Mouse (Mus musculus) heart, embryonic 14.5 days (tissue): Measurements from ENCODE around the gene Asb17. TPM values are rescaled to one million over a fixed set of nuclear protein-coding genes. Genes with fewer than 3 reads are reported as not detected.

Source experiments
- ATAC-seq: fragments of 200-750 bp; cut with Nextera tagmentation; 2 replicates; pipeline ENCODE4 v1.8.0; 2017; ENCODE audit warnings: low read depth, moderate TSS enrichment; ENCODE audit not compliant: insufficient number of reproducible peaks, insufficient read depth, low FRiP score
- H3K27ac ChIP-seq, 2 experiments: fragments of 200-500 bp in 1 of 2; fragments of 300-500 bp in 1 of 2; sonication (generic) in 1 of 2; replicated peaks in 1 of 2; 2 replicates each; pipeline ENCODE4 v1.5.1; 2012 to 2014; ENCODE audit warnings: low read depth in 2 of 2, low read length in 2 of 2, control low read depth in 1 of 2, mild to moderate bottlenecking in 1 of 2, mixed read lengths in 1 of 2; ENCODE audit not compliant: control insufficient read depth in 1 of 2, insufficient read depth in 1 of 2
- H3K27me3 ChIP-seq: fragments of 300-500 bp; sonication (generic); 2 replicates; pipeline ENCODE4 v1.6.1; 2014; ENCODE audit warnings: mild to moderate bottlenecking, low read length, control low read depth; ENCODE audit not compliant: control insufficient read depth, insufficient read depth
- H3K36me3 ChIP-seq: fragments of 300-500 bp; sonication (generic); 2 replicates; pipeline ENCODE4 v1.6.1; 2014; ENCODE audit warnings: mild to moderate bottlenecking, control low read depth, low read length, mixed read lengths; ENCODE audit not compliant: control insufficient read depth, insufficient read depth
- H3K4me1 ChIP-seq, 2 experiments: fragments of 200-500 bp in 1 of 2; fragments of 300-500 bp in 1 of 2; sonication (generic) in 1 of 2; 2 replicates each; pipeline ENCODE4 v1.6.1; 2012 to 2014; ENCODE audit warnings: low read length in 2 of 2, control low read depth in 1 of 2, mixed read lengths in 1 of 2; ENCODE audit not compliant: control insufficient read depth in 2 of 2, insufficient read depth in 2 of 2
- H3K4me2 ChIP-seq: fragments of 300-500 bp; sonication (generic); 2 replicates; pipeline ENCODE4 v1.6.1; 2014; ENCODE audit warnings: mild to moderate bottlenecking, low read length
- H3K4me3 ChIP-seq, 2 experiments: fragments of 200-500 bp in 1 of 2; fragments of 300-500 bp in 1 of 2; sonication (generic) in 1 of 2; 2 replicates each; pipeline ENCODE4 v1.5.1; 2012 to 2014; ENCODE audit warnings: low read length in 2 of 2, mild to moderate bottlenecking in 2 of 2, control low read depth in 1 of 2, low read depth in 1 of 2, moderate library complexity in 1 of 2; ENCODE audit not compliant: control insufficient read depth in 1 of 2, insufficient read depth in 1 of 2
- H3K9ac ChIP-seq: fragments of 300-500 bp; sonication (generic); 2 replicates; pipeline ENCODE4 v1.6.1; 2014; ENCODE audit warnings: mild to moderate bottlenecking, low read length
- H3K9me3 ChIP-seq: fragments of 300-500 bp; sonication (generic); 2 replicates; pipeline ENCODE4 v1.6.1; 2016; ENCODE audit warnings: low read length, control low read depth; ENCODE audit not compliant: control insufficient read depth
- WGBS: fragments of 180-500 bp; shearing (Covaris S2); extraction: QIAGEN DNeasy Blood & Tissue Kit; methylation state at CpG from one replicate; pipeline ENCODE4 v1.1.7; 2014; 5-methylcytosine and 5-hydroxymethylcytosine counted together
- polyA plus RNA-seq: library from polyadenylated mRNA; unstranded; fragments of >200 nt; fragmentation: Nextera tagmentation; extraction: Ambion mirVana; gene quantifications from 2 replicates; pipeline ENCODE4 v1.2.1, GENCODE M21; 2014

The Asb17 gene
- polyA plus RNA-seq = 0.30 and 0.41 TPM in 2 replicates

GRCm38 (mm10) chr3:153844030-153844429 is at the start of gene Asb17:
Asb17 (plus strand) TSS chr3:153844209.
- Histone ChIP-seq H3K9me3 (no peaks in the 10 kb centered on the region), H3K27ac (no peak within 1 kb of the TSS), H3K36me3 (no peaks in the 10 kb centered on the region), H3K9ac (no peak within 1 kb of the TSS), H3K4me2 (no peak within 1 kb of the TSS), H3K4me3 (no peak within 1 kb of the TSS), H3K4me1 (peaks cover 2 to 16% of the 10 kb centered on the region in 2 experiments), H3K27me3 (peaks cover 30% of the 10 kb centered on the region)
- no peak for ATAC-seq
- 73% methylated on average over 10 of the region's 10 CpGs for WGBS

- no peak overlapping the region for H3K27ac ChIP-seq
- no peak overlapping the region for H3K9ac ChIP-seq
- H3K36me3 ChIP-seq = no peaks in the 10 kb centered on the region
- no peak for ATAC-seq
- H3K4me3 ChIP-seq = no peak overlapping the region
- H3K4me1 ChIP-seq = no peaks in the 10 kb centered on the region
- H3K9me3 ChIP-seq = no peaks in the 10 kb centered on the region
- no peak overlapping the region for H3K4me2 ChIP-seq
- H3K27me3 ChIP-seq = no peaks in the 10 kb centered on the region
- WGBS = 47% methylated on average over 7 of the region's 7 CpGs
These were observed 46.4 kb upstream of the Asb17 start for GRCm38 (mm10) chr3:153797574-153797973.

- Histone ChIP-seq H3K9me3 (no peaks in the 10 kb centered on the region), H3K9ac (no peak overlapping the region), H3K4me3 (no peak overlapping the region), H3K27me3 (no peaks in the 10 kb centered on the region), H3K27ac (no peak overlapping the region), H3K36me3 (no peaks in the 10 kb centered on the region), H3K4me2 (no peak overlapping the region), H3K4me1 (no peaks in the 10 kb centered on the region)
- no peak for ATAC-seq
- WGBS = 91% methylated on average over 11 of the region's 11 CpGs
These were observed 44.4 kb upstream of the Asb17 start for GRCm38 (mm10) chr3:153799603-153800002.

GRCm38 (mm10) chr3:153800690-153801089 is 43.3 kb upstream of the Asb17 start:
- Histone ChIP-seq H3K4me2 (no peak overlapping the region), H3K9me3 (no peaks in the 10 kb centered on the region), H3K4me1 (no peaks in the 10 kb centered on the region), H3K27me3 (no peaks in the 10 kb centered on the region), H3K4me3 (no peak overlapping the region), H3K9ac (no peak overlapping the region), H3K27ac (no peak overlapping the region), H3K36me3 (no peaks in the 10 kb centered on the region)
- ATAC-seq = no peak
- WGBS = 75% methylated on average over 5 of the region's 5 CpGs

GRCm38 (mm10) chr3:153801541-153801940 is 42.5 kb upstream of the Asb17 start:
- Histone ChIP-seq H3K36me3 (no peaks in the 10 kb centered on the region), H3K9ac (no peak overlapping the region), H3K4me2 (no peak overlapping the region), H3K9me3 (no peaks in the 10 kb centered on the region), H3K27ac (no peak overlapping the region), H3K4me3 (no peak overlapping the region), H3K4me1 (peaks cover 3 to 6% of the 10 kb centered on the region in 2 experiments), H3K27me3 (no peaks in the 10 kb centered on the region)
- no peak for ATAC-seq
- WGBS = 67% methylated on average over 6 of the region's 6 CpGs

GRCm38 (mm10) chr3:153802640-153803039 is 41.4 kb upstream of the Asb17 start:
- Histone ChIP-seq H3K9ac (no peak overlapping the region), H3K9me3 (no peaks in the 10 kb centered on the region), H3K36me3 (no peaks in the 10 kb centered on the region), H3K4me3 (no peak overlapping the region), H3K27ac (no peak overlapping the region), H3K27me3 (no peaks in the 10 kb centered on the region), H3K4me2 (no peak overlapping the region), H3K4me1 (peaks cover 3 to 6% of the 10 kb centered on the region in 2 experiments)
- WGBS = 77% methylated on average over 5 of the region's 5 CpGs
- ATAC-seq = no peak

GRCm38 (mm10) chr3:153804032-153804431 is 40.0 kb upstream of the Asb17 start:
- 92% methylated on average over 7 of the region's 7 CpGs for WGBS
- H3K36me3 ChIP-seq = no peaks in the 10 kb centered on the region
- H3K4me2 ChIP-seq = no peak overlapping the region
- peaks cover 3 to 6% of the 10 kb centered on the region in 2 experiments for H3K4me1 ChIP-seq
- H3K4me3 ChIP-seq = no peak overlapping the region
- no peak overlapping the region for H3K27ac ChIP-seq
- no peak overlapping the region for H3K9ac ChIP-seq
- no peak for ATAC-seq
- H3K27me3 ChIP-seq = no peaks in the 10 kb centered on the region
- H3K9me3 ChIP-seq = no peaks in the 10 kb centered on the region

GRCm38 (mm10) chr3:153806077-153806772 is 37.8 kb upstream of the Asb17 start:
- Histone ChIP-seq H3K9ac (no peak overlapping the region), H3K27ac (no peak overlapping the region), H3K4me1 (peaks cover 3 to 6% of the 10 kb centered on the region in 2 experiments), H3K4me3 (no peak overlapping the region), H3K27me3 (no peaks in the 10 kb centered on the region), H3K4me2 (peak overlapping the region; percentile 40), H3K9me3 (no peaks in the 10 kb centered on the region), H3K36me3 (no peaks in the 10 kb centered on the region)
- ATAC-seq = peak; percentile 82; the same call in 1 of the 2 replicates
- WGBS = 25% methylated on average over 14 of the region's 14 CpGs
